Mouse (Mus musculus): ENCODE data around the gene 2200002D01Rik. TPM values are rescaled to one million over a fixed set of nuclear protein-coding genes. Genes with fewer than 3 reads are reported as not detected.
A peak's percentile ranks its signal among the peaks of the same experiment; 100 is the strongest.
"Not testable (repeated sequence)": the region's sequence is repeated elsewhere in the genome, so short reads cannot be mapped to it uniquely, and the experiment has no call there.

2200002D01Rik gene
- total RNA-seq, 2 experiments from 2014 or later: 0.73 to 3.7 TPM

DNA sequence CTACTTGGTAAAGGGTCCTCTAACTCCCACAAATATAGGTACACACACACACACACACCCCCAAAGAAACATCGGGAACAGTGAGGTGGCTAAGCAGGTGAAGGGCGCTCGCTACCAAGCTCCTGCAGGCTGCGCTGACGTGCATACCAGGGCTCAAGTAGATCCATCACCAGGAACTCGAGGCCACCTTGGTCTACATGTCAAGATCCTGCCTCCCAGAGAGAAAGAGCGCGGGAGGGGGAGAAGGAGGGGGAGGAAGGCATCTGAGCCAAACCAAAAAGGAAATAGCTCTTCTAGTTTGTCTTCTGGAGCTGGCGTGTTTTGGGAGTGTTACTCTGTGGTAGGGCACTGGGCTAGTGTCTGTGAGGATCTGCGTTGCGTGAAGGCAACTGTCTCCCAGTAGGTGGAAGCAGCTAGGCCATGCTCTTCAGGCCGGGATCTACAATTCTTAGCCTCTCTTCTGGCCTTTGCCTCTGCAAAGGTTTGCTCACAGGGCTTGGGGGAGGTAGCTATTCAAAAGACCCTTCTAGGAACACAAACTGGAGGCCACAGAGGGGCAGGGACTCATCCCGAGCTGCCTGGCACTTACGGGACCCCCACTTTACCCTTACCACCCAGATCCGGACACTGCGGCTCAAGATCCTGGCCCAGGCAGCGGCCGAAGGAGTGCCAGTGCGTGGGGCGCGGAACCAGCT lies 1.5 kb downstream of the 2200002D01Rik start:
- no peak for DNase-seq (ENCODE audit: low spot score)
- intact Hi-C loops (cut with DNase I): loop anchor here (1.0 to 5.0 kb wide), 3 partner anchors 36 to 119 kb away; partner anchors contain the start of genes Ryr1 and Spint2

DNA sequence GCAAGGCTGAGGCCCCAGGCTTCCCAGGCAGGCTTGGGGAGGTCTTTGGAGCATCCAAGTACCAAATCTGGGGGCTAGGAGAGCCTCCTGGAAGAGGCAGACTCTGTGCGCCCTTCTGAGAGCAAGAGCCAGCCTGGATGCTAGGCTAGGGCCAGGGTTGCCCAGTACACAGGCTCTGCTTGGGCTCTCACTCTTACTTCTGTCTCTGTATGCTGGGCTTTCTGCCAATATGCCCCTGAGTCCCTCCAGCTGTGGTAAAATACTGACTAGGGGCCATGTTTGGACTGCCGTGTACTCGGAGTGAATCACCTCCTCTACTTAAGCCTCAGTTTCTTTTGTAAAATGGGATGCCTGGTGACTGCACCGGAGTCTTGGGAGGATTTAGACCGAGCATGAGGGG lies 2.3 kb downstream of the 2200002D01Rik start:
- DNase-seq (ENCODE audit: low spot score): no peak
- intact Hi-C loops (cut with DNase I): loop anchor here (5.0 kb wide), 2 partner anchors 36 to 119 kb away; partner anchors contain the start of genes Ryr1 and Spint2

DNA sequence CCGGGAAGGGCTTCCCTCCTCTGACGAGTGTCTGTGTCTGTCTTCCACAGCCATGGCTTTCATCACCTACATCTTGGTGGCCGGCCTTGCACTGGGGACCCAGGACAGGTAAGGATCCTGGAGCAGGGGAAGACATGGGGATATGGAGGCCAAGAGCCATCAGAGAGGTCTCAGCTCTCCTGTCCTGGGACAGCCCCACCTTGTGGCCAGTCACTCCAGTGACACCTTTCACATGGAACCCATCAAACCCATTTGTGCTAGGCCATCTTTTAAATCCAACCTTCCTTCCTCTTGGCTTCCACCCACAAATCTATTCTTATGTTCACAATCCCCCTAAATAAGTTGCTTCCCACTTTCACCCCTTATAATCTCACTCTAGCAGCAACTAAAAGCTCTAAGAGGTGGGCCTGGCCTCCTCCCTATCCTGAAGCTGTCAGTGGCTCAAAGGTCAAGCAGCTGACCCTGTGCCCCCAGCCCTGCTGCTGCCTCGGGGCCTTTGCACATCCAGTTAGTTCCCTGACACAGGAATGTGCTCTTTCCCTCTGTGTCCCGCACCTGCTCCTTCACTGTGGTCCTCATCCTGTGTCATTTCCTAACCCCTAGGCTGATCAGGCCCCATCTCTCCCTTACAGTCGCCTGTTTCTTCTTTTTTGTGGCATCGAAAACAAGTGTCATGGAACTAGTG lies 3.4 kb downstream of the 2200002D01Rik start:
- no peak for DNase-seq (ENCODE audit: low spot score)
- intact Hi-C loops (cut with DNase I): loop anchor here (5.0 kb wide), 2 partner anchors 37 to 118 kb away; partner anchors contain the start of genes Ryr1 and Spint2

DNA sequence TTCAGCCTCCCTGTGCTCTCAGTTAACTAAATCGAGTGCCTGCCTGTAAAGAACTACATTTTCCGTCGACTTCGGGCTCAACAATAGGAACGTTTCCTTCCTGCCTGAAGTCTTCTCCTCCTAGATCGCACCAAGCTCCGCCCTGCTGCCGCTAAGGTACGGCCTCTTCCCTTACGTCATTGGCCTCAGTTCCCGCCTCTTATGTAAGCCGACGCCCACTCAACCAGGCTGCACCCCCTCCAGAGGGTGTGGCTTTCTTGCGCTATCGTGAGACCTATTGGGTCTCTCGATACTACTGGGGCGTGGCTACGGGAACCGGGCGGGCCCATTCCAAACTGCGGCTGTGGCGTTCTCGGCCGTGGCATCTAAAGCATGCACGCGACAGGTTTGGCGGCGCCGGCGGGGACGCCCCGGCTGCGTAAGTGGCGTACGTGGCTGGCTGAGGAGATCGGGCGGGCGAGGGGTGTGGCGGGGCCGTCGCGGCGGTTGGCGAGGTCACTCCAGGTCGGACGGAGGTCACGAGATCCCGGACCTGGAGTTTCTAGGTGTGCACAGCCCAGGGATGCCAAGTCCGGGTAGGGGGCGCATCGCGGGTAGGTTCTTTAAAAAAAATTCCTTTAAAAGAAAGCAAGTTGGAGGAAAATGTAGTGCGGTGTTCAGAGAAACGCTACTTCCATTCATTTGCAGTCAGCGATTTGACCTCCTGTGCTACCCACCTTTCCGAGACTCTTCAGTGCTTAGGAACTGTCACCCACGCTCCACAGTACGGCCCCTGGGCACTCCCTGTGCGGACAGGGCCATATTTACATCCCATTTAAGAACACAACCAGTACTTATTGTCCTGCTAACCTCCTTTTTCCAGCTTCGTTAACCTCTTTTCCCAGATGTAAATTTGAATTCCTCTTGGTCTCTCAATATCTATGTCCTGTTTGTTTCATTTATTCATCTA lies 10.0 kb downstream of the 2200002D01Rik start, which contains the start of gene Yif1b:
Yif1b (plus strand) TSS at position 311 of the 949 bp plus-strand sequence.
- intact Hi-C loops (cut with DNase I): loop anchor here (2.0 to 10.0 kb wide), 2 partner anchors 57 to 253 kb away; partner anchors contain the start of genes Eif3k, Map4k1 and Psmd8
- DNase-seq (ENCODE audit: low spot score): peak; percentile 97

DNA sequence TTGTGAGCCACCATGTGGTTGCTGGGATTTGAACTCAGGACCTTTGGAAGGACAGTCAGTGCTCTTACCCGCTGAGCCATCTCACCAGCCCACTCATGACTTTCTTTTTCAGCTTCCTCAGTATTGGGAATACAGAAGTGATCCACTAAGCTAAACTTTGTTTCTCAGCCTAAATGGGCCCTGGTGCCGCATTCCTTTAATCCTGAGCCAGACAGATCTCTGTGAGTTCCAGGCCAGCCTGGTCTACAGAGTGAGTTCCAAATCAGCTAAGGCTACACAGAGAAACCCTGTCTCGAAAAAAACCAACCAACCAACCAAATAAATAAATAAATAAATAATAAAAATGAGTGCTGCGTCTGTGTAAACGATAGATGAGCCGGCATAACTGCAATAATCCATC lies 10.7 kb downstream of the 2200002D01Rik start:
- intact Hi-C loops (cut with DNase I): loop anchor here (10.0 kb wide), 1 partner anchor 253 kb away; the partner anchor contains the start of genes Eif3k and Map4k1
- not testable (repeated sequence) for DNase-seq (ENCODE audit: low spot score)

DNA sequence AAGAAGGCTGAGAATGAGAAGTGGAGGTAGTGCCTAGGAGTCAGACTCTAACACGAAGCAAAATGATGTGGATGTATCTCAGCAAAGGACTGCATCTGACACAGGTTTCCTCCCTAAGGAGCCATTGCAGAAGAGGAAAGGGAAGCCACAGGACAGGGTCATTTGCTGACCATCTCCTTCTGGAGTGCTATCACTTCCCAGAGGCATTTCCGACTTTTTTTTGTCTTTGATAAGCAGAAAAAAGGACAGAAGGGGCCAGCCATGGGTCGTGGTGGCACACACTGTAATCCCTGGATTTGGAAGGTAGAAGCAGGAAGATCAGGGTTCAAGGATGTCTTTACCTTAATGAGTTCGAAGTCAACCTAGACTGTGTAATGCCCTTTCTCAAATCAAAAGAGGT lies 11.7 kb downstream of the 2200002D01Rik start:
- no peak for DNase-seq (ENCODE audit: low spot score)
- intact Hi-C loops (cut with DNase I): loop anchor here (10.0 kb wide), 1 partner anchor 252 kb away; the partner anchor contains the start of genes Eif3k and Map4k1

DNA sequence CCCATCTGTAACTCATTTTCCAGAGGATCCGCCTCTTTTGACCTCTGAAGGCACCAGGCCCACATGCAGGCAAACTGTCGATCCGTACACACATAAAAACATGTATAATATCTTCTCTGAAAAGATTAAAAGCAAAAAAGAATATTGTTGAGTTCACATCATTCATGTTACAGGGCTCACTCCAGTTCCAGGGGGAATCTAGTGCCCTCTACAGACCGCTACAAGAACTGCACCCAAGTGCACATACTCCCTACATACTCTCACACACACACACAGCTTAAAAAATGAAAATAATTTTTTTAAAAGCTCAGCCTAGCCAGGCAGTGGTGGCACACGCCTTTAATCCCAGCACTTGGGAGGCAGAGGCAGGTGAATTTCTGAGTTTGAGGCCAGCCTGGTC lies 13.6 kb downstream of the 2200002D01Rik start:
- intact Hi-C loops (cut with DNase I): loop anchor here (10.0 kb wide), 1 partner anchor 250 kb away; the partner anchor contains the start of genes Eif3k and Map4k1

DNA sequence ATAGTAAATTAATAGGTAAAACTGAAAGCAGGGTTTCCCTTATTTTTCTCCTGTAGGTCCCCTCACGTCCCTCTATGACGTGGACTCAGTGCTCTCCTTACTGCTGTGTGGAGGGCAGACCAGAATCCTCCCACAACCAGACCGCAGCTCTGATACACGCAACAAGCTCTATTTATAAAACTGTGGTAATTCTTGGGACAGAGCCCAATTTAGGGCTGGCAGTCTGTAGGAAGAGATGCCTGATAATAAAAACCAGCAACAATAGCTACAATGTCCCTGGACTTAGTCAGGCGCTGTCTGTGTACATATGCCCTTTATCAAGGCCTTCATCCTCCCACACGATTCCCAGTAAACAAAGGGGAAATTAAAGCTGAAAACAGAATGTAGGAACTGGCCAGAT lies 14.5 kb downstream of the 2200002D01Rik start:
- DNase-seq (ENCODE audit: low spot score): no peak
- intact Hi-C loops (cut with DNase I): loop anchor here (10.0 kb wide), 1 partner anchor 249 kb away; the partner anchor contains the start of genes Eif3k and Map4k1

More for the DNA sequence above, 13.6 kb downstream of the 2200002D01Rik start:
- DNase-seq (ENCODE audit: low spot score): no peak

DNA sequence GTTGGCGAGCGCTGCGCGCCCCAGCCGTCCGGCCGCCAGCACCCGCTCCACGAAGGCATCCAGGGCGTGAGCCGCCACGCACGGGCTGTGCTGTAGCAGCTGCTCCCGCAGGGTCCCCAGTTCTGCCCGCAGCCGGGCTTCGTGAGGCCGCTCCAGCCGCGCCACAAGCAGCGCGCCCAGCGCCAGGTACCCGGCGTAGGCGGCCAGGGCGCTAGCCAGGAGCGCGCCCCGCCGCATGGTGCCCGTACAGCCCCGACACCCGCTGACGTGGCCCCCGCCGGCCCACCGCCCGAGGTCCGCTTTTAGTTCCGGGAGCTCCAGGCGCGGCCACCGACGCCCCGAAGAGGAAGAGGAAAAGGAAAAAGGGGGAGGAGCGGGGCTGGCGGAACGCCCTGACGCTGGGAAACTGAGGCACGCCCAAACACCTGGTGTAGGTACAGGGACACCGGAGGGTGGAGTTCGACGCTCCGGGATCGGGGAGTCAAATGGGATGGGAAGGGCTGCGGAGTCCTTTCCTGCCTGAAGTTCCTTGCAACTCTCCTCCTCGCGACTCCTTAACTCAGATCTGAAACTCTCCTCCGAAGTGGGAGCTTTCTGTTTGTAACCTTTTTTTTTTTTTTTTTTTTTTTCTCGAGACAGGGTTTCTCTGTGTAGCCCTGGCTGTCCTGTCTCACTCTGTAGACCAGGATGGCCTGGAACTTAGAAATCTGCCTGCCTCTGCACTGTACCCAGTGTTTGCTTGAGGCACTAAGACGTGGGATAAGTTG lies 15.8 kb downstream of the 2200002D01Rik start, which contains the start of gene Kcnk6:
Kcnk6 (minus strand) TSS at position 269 of the 767 bp plus-strand sequence.
- intact Hi-C loops (cut with DNase I): loop anchor here (10.0 kb wide), 1 partner anchor 248 kb away; the partner anchor contains the start of genes Eif3k and Map4k1

DNA sequence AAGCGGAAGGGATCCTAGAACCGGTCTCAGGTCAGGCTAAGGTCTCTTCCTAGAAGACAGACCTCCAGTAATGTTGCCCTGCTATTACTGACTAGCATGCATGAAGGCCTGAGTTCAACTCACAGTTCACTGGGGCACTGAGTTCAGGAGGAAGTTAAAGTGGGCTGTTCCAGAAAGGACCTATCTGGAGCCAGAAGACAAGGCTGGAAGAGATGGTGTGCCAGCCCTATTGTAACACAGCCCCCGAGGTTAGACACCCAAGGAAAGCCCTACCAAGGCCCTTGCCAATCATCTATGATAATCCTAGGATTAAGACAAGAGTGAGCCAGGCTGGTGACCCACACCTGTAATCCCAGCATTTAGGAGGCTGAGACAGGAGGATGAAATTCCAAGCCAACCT lies 16.7 kb downstream of the 2200002D01Rik start:
- intact Hi-C loops (cut with DNase I): loop anchor here (10.0 kb wide), 1 partner anchor 247 kb away; the partner anchor contains the start of genes Eif3k and Map4k1
- no peak for DNase-seq (ENCODE audit: low spot score)

More for the DNA sequence above, 15.8 kb downstream of the 2200002D01Rik start, which contains the start of gene Kcnk6:
- peak; percentile 65 for DNase-seq (ENCODE audit: low spot score)

DNA sequence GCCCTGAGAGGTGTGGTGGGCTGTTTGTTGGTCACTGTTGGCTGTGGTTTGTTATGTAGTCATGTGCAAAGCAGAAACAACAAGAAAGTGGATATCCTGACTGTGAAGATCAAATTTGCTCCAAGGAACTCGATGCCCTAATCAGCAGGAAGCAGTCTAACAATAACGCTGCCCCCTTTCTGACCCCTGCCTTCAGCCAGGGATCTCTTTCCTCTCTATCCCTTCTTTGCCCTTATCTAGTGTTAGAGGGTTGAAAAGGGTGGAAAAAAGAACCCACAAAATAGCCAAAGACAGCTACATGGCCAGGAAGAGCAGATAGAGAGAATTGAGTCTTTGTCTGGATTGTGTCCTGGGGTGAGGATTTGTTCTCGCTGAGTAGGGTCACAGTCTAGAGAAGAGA lies 17.7 kb downstream of the 2200002D01Rik start:
- intact Hi-C loops (cut with DNase I): loop anchor here (10.0 kb wide), 1 partner anchor 246 kb away; the partner anchor contains the start of genes Eif3k and Map4k1
- DNase-seq (ENCODE audit: low spot score): no peak

DNA sequence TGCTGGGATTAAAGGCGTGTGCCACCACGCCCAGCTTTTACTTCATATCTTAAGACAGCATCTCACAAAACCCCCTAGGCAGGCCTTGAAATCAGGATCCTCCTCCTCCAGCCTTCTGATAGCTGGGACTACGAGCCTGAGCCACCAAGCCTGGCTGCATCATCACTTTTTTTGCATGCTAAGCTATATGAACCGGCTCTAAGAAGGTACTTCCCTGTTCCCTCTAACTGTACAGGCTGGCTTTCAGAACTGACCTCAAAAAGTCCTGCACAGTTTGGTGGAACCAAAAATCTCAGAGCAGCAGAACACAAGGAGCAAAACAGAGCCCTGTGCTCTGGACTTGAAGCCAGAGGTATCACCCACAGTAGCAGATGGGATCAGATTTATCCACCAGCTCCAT lies 20.1 kb downstream of the 2200002D01Rik start:
- intact Hi-C loops (cut with DNase I): no loop called here
- DNase-seq (ENCODE audit: low spot score): no peak

DNA sequence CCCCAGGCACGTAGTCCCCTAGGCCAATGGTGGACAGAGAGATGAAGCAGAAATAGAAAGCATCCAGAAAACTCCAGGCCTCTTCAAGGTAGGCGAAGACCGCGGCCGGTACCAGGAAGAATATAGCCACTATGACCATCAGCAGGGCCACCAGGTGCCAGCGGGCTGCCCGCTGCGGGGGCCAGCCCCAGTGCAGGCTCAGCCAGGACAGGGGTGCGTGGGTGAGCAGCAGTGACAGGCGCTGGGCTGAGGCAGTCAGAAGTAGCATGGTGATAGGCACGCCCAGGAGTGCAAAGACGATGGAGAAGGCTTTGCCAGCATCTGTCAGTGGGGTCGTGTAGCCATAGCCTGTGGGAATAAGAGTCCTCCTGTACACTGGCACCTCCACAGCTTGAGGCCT lies 22.7 kb downstream of the 2200002D01Rik start:
- intact Hi-C loops (cut with DNase I): no loop called here
- no peak for DNase-seq (ENCODE audit: low spot score)

DNA sequence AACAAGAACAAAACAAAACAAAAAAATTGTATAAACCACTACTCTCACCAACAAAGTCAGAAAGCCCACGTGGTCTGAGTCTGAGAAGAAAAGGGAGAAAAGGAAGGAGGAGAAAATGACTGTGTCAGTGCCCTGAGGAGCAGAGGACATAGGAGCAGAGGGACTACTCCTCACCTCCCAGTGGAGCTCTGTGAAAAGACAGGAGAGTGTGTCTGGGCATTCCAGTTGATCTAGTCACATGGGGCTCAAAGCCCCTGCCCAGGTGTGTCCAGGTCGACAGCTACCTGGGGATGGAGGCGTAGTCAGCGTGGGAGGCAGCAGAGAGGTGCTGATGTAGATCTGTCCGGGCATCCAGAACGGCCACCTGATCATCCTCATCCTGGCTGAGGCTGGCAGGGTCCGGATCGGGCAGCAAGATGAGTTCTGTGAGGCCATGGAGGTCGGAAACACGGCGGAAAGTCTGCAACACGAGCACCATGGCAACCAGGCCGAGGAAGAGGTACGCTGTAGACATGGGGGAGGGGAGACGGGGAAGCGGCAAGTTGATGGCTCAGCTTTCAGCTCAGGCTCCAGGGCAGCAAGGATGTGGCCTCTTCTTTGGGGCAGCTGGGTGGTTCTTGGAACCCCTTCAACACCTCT lies 23.4 kb downstream of the 2200002D01Rik start:
- no peak for DNase-seq (ENCODE audit: low spot score)
- intact Hi-C loops (cut with DNase I): no loop called here

DNA sequence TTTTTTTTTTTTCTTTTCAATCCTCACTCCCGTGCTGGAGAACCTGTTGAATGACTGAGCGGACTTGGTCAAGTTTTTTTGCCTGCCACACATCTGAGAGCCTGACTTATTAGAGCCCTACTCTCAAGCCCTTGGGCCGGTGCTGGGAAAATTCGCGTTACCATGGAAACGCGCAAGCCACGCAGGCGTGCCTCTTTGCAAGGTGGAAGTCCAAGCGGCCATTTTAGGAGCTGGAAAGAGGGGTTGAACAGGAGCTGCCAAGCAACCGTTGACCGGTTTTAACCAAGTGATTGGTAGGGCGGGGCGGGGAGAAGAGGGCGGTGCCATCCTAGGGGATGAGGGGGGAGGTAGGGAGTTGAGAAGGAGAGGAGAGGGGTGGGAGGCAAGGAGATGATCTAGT lies 33.4 kb downstream of the 2200002D01Rik start:
- intact Hi-C loops (cut with DNase I): no loop called here
- DNase-seq (ENCODE audit: low spot score): no peak

DNA sequence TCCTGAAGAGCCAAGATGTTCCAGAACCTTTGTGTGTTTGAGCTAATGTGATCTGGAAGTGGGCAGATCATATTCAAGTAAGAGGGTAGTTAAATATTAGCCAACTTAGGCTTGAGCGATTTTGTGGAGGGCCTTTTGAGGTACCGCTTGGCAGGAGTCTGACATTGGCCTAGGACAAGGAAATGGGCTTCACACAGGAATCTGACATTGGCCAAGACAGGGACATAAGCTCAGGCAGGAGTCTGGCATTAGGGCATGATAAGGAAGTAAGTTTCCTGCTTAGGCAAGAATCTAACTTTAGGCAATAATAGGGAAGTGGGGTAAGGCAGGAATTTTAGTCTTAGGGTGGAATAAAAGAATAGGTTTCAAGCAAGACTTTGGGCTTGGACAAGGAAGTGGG lies 34.0 kb downstream of the 2200002D01Rik start:
- intact Hi-C loops (cut with DNase I): no loop called here

DNA sequence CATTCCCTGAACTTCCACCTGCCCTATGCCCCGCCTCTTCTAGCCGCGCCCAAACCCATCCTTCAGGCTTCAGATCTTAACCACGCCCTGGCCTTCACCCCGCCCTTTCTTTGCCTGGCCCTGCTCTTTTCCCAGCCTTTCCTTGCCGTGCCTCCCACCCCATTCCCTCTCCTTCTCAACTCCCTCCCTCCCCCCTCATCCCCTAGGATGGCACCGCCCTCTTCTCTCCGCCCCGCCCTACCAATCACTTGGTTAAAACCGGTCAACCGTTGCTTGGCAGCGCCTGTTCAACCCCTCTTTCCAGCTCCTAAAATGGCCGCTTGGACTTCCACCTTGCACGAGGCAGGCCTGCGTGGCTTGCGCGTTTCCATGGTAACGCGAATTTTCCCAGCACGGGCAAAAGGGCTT lies 34.6 kb downstream of the 2200002D01Rik start, which contains the start of gene Catsperg1:
Catsperg1 (minus strand) TSS at position 361 of the 408 bp plus-strand sequence.
- DNase-seq (ENCODE audit: low spot score): no peak
- intact Hi-C loops (cut with DNase I): no loop called here

More for the DNA sequence above, 34.0 kb downstream of the 2200002D01Rik start:
- DNase-seq (ENCODE audit: low spot score): no peak
